Mouse (Mus musculus) ES-Bruce4 (cell line): ENCODE results near the gene Exoc4.

Experiments
- CTCF ChIP-seq: IDR thresholded peaks from one replicate; pipeline ENCODE4 v1.8.1; 2011; ENCODE audit warnings: low read depth, low read length
- POLR2A ChIP-seq: IDR thresholded peaks from one replicate; pipeline ENCODE4 v1.8.1; 2011; ENCODE audit warnings: low read length; ENCODE audit not compliant: insufficient read depth

GRCm38 (mm10) chr6:33308646-33309045 is 59.8 kb downstream of the Exoc4 start:
- no peak for TF ChIP-seq CTCF
- TF ChIP-seq POLR2A, result no peak
